Mouse (Mus musculus) intestine, postnatal 0 days (tissue): ENCODE data around the gene Olfr1106. TPM values are rescaled to one million over a fixed set of nuclear protein-coding genes. Genes with fewer than 3 reads are reported as not detected.

Experiments used
- ATAC-seq: fragments of 200-750 bp; cut with Nextera tagmentation; 2 replicates; pipeline ENCODE4 v1.8.0; 2017; ENCODE audit warnings: mild to moderate bottlenecking, moderate TSS enrichment, moderate library complexity
- H3K27ac ChIP-seq: fragments of 300-500 bp; sonication (generic); 2 replicates; pipeline ENCODE4 v1.5.1; 2014; ENCODE audit warnings: mild to moderate bottlenecking, low read depth, low read length, moderate library complexity
- H3K27me3 ChIP-seq: fragments of 300-500 bp; sonication (generic); replicated peaks from 2 replicates; pipeline ENCODE4 v1.6.1; 2014; ENCODE audit warnings: low read length, mixed read lengths; ENCODE audit not compliant: control insufficient read depth, insufficient read depth
- H3K36me3 ChIP-seq: fragments of 300-500 bp; sonication (generic); 2 replicates; pipeline ENCODE4 v1.6.1; 2014; ENCODE audit warnings: mild to moderate bottlenecking, moderate library complexity; ENCODE audit not compliant: control insufficient read depth, insufficient read depth
- H3K4me1 ChIP-seq: fragments of 300-500 bp; sonication (generic); replicated peaks from 2 replicates; pipeline ENCODE4 v1.6.1; 2014; ENCODE audit warnings: antibody characterized with exemption, low read length, mixed read lengths; ENCODE audit not compliant: control insufficient read depth, insufficient read depth
- H3K4me2 ChIP-seq: fragments of 300-500 bp; sonication (generic); replicated peaks from 2 replicates; pipeline ENCODE4 v1.6.1; 2014; ENCODE audit warnings: low read depth, mild to moderate bottlenecking, moderate library complexity
- H3K4me3 ChIP-seq: fragments of 300-500 bp; sonication (generic); 2 replicates; pipeline ENCODE4 v1.5.1; 2014; ENCODE audit warnings: low read depth, low read length
- H3K9ac ChIP-seq: fragments of 300-500 bp; sonication (generic); 2 replicates; pipeline ENCODE4 v1.6.1; 2014; ENCODE audit warnings: mild to moderate bottlenecking, low read depth, low read length
- H3K9me3 ChIP-seq: fragments of 300-500 bp; sonication (generic); 2 replicates; pipeline ENCODE4 v1.6.1; 2016; ENCODE audit warnings: mixed run types; ENCODE audit not compliant: control insufficient read depth
- CTCF ChIP-seq: sonication (generic); IDR thresholded peaks from 2 replicates; pipeline ENCODE4 v1.5.1; 2016; ENCODE audit warnings: low read depth, mild to moderate bottlenecking, control low read depth, antibody characterized with exemption, moderate library complexity
- WGBS: fragments of 180-500 bp; shearing (Covaris S2); extraction: QIAGEN DNeasy Blood & Tissue Kit; methylation state at CpG from one replicate; pipeline ENCODE4 v1.1.7; 2014; 5-methylcytosine and 5-hydroxymethylcytosine counted together
- polyA plus RNA-seq: library from polyadenylated mRNA; unstranded; fragments of >200 nt; fragmentation: Nextera tagmentation; extraction: Ambion mirVana; gene quantifications from 2 replicates; pipeline ENCODE4 v1.2.1, GENCODE M21; 2015

Olfr1106 gene
- polyA plus RNA-seq = not detected in 2 replicates

- no peaks in the 10 kb centered on the region for H3K9me3 ChIP-seq
- TF ChIP-seq CTCF = no peak
- H3K4me1 ChIP-seq = no peaks in the 10 kb centered on the region
- no peak within 1 kb of the TSS for H3K4me2 ChIP-seq
- no peak within 1 kb of the TSS for H3K27ac ChIP-seq
- 60% methylated on average over 1 of the region's 1 CpGs for WGBS
- H3K27me3 ChIP-seq = no peaks in the 10 kb centered on the region
- no peaks in the 10 kb centered on the region for H3K36me3 ChIP-seq
- H3K4me3 ChIP-seq = no peak within 1 kb of the TSS
- no peak for ATAC-seq
- no peak within 1 kb of the TSS for H3K9ac ChIP-seq
Observed at GRCm38 (mm10) chr2:87052173-87052572, at the start of gene Olfr1106. Gene Olfr1106 (minus strand): TSS chr2:87052273.

DNA sequence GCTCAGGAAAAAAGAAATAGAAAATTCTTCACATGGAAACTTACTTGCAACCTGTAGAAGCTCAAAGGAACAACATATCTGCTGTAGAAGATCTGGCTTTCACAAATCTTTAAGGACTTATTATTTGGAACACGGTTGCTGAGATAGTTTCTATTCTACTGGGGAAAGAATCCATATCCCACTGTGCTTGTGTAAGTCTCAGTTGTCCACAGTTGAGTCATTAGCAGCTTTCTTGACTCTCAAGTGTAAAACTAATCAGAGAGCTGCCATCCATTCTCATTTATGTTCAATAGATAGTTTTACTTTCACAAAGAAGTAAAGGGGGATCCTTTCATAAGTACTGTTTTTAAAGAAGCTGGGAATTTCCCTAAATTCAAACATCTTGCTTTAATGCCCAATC is 43.8 kb upstream of the Olfr1106 start, which contains the start of gene Olfr1109:
Olfr1109 (minus strand) TSS at position 101 of the 400 bp plus-strand sequence.
- Histone ChIP-seq H3K36me3 (no peaks in the 10 kb centered on the region), H3K4me3 (no peak within 1 kb of the TSS), H3K9me3 (no peaks in the 10 kb centered on the region), H3K4me1 (no peaks in the 10 kb centered on the region), H3K9ac (no peak within 1 kb of the TSS), H3K27me3 (no peaks in the 10 kb centered on the region), H3K4me2 (no peak within 1 kb of the TSS), H3K27ac (no peak within 1 kb of the TSS)
- ATAC-seq = no peak
- TF ChIP-seq CTCF = no peak
- 76% methylated on average over 1 of the region's 1 CpGs for WGBS

- 93% methylated on average over 1 of the region's 1 CpGs for WGBS
- Histone ChIP-seq H3K36me3 (no peaks in the 10 kb centered on the region), H3K27me3 (no peaks in the 10 kb centered on the region), H3K4me1 (no peaks in the 10 kb centered on the region), H3K4me2 (no peak within 1 kb of the TSS), H3K27ac (no peak within 1 kb of the TSS), H3K4me3 (no peak within 1 kb of the TSS), H3K9ac (no peak within 1 kb of the TSS), H3K9me3 (no peaks in the 10 kb centered on the region)
- no peak for TF ChIP-seq CTCF
- ATAC-seq = no peak
Observed at GRCm38 (mm10) chr2:87075717-87076116, 23.6 kb upstream of the Olfr1106 start, which contains the start of gene Olfr1107. Gene Olfr1107 (minus strand): TSS chr2:87075817.

DNA sequence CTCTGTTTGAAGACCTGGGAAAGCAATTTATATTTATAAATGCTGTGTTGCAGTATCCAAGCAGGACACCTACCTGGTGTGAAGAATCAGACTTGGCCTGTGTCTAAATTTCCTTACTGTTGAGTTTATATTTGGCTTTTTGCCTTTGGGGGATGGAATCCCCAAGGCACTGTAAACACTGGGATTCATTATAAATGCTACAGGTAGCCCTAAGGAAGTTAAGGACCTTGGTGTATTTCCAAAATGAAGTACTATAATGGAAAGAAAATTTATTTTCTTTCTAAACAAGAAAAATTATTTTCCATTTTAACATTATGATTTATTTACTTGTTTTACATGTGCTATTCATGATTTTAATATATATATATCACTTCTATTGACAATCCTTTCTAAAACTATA is 15.6 kb downstream of the Olfr1106 start, which contains the start of gene Olfr1105:
Olfr1105 (minus strand) TSS at position 101 of the 400 bp plus-strand sequence.
- no peak within 1 kb of the TSS for H3K4me3 ChIP-seq
- TF ChIP-seq CTCF = no peak
- H3K4me2 ChIP-seq = no peak within 1 kb of the TSS
- no peaks in the 10 kb centered on the region for H3K27me3 ChIP-seq
- H3K36me3 ChIP-seq = no peaks in the 10 kb centered on the region
- no peak for ATAC-seq
- H3K27ac ChIP-seq = no peak within 1 kb of the TSS
- no peaks in the 10 kb centered on the region for H3K4me1 ChIP-seq
- no peaks in the 10 kb centered on the region for H3K9me3 ChIP-seq
- no peak within 1 kb of the TSS for H3K9ac ChIP-seq

DNA sequence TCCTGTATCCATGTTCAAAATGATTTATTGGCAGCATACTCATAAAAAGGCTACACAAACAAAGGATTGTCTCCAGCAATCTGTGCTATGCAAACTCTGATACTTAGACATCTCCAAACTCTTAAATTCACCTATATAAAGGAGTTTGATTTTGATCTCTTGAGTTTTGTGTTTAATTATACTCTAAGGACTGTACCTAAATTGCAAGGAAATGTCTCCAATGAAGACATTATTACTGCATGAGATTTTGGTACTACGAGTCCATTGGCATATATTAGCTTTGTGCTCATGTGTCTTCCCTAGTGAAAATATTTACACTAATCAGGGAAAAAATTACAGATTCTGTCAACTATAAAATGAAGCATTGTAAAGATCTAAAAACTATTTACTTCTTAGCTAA is 25.1 kb downstream of the Olfr1106 start, which contains the start of gene Olfr1104:
Olfr1104 (minus strand) TSS at position 101 of the 400 bp plus-strand sequence.
- H3K27ac ChIP-seq = no peak within 1 kb of the TSS
- no peaks in the 10 kb centered on the region for H3K4me1 ChIP-seq
- no peak within 1 kb of the TSS for H3K4me3 ChIP-seq
- no peaks in the 10 kb centered on the region for H3K9me3 ChIP-seq
- no peak for ATAC-seq
- no peak for TF ChIP-seq CTCF
- 56% methylated on average over 1 of the region's 1 CpGs for WGBS
- H3K27me3 ChIP-seq = no peaks in the 10 kb centered on the region
- no peak within 1 kb of the TSS for H3K4me2 ChIP-seq
- H3K9ac ChIP-seq = no peak within 1 kb of the TSS
- no peaks in the 10 kb centered on the region for H3K36me3 ChIP-seq

DNA sequence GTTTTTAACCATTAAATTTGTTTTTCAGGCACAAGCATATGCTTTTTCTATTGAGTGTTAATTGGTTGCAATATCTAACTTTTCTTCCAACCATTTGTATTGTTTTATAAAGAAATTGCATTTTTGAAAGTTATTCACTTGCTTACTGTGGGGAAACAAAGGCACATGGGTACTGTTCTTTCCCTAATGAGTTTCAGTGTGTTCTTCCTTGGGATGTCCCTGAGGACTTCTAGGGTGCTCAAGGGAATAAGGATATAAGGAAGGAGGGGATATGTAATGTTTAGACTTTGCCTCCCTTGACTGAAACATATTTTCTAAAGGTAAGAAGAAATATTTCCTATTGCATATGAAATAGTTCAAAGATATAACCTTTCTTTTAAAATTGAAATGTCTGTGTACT is 54.0 kb downstream of the Olfr1106 start, which contains the start of gene Olfr1102:
Olfr1102 (plus strand) TSS at position 301 of the 400 bp plus-strand sequence.
- Histone ChIP-seq H3K36me3 (no peaks in the 10 kb centered on the region), H3K4me1 (no peaks in the 10 kb centered on the region), H3K4me2 (no peak within 1 kb of the TSS), H3K9me3 (no peaks in the 10 kb centered on the region), H3K4me3 (no peak within 1 kb of the TSS), H3K27me3 (no peaks in the 10 kb centered on the region), H3K27ac (no peak within 1 kb of the TSS), H3K9ac (no peak within 1 kb of the TSS)
- no peak for ATAC-seq
- TF ChIP-seq CTCF = no peak

Other genes with a start within 250 kb of the Olfr1106 start
- gene Olfr141, start 242.3 kb downstream of the Olfr1106 start, polyA plus RNA-seq = not detected in 2 replicates
- not detected in 2 replicates for gene Olfr1094, start 227.6 kb downstream of the Olfr1106 start, polyA plus RNA-seq
- gene Olfr1095, start 200.6 kb downstream of the Olfr1106 start, polyA plus RNA-seq = not detected in 2 replicates
- gene Gm13723, start 177.5 kb downstream of the Olfr1106 start, polyA plus RNA-seq = not detected in 2 replicates
- not detected in 2 replicates for gene Olfr1097, start 160.1 kb downstream of the Olfr1106 start, polyA plus RNA-seq
- gene Olfr1098, start 127.7 kb downstream of the Olfr1106 start, polyA plus RNA-seq = not detected in 2 replicates
- not detected in 2 replicates for gene Olfr1099, start 91.6 kb downstream of the Olfr1106 start, polyA plus RNA-seq
- gene Olfr1100, start 72.3 kb downstream of the Olfr1106 start, polyA plus RNA-seq = not detected in 2 replicates
- gene Olfr1101, start 61.1 kb downstream of the Olfr1106 start, polyA plus RNA-seq = not detected in 2 replicates
- not detected in 2 replicates for gene Olfr1102, start 53.9 kb downstream of the Olfr1106 start, polyA plus RNA-seq
- not detected in 2 replicates for gene Olfr1104, start 25.2 kb downstream of the Olfr1106 start, polyA plus RNA-seq
- gene Olfr1105, start 15.7 kb downstream of the Olfr1106 start, polyA plus RNA-seq = not detected in 2 replicates
- gene Olfr1107, start 23.5 kb upstream of the Olfr1106 start, polyA plus RNA-seq = not detected in 2 replicates
- gene Olfr1109, start 43.7 kb upstream of the Olfr1106 start, polyA plus RNA-seq = not detected in 2 replicates
- gene Olfr259, start 62.3 kb upstream of the Olfr1106 start, polyA plus RNA-seq = not detected in 2 replicates
- gene Olfr1110, start 88.0 kb upstream of the Olfr1106 start, polyA plus RNA-seq = not detected in 2 replicates
- gene Olfr1111, start 100.4 kb upstream of the Olfr1106 start, polyA plus RNA-seq = not detected in 2 replicates
- not detected in 2 replicates for gene Olfr1112, start 135.5 kb upstream of the Olfr1106 start, polyA plus RNA-seq
- not detected in 2 replicates for gene Olfr1113, start 156.7 kb upstream of the Olfr1106 start, polyA plus RNA-seq
- not detected in 2 replicates for gene Olfr1115, start 195.7 kb upstream of the Olfr1106 start, polyA plus RNA-seq
- gene Olfr1116, start 215.3 kb upstream of the Olfr1106 start, polyA plus RNA-seq = not detected in 2 replicates